Mouse (Mus musculus): Measurements from ENCODE around the gene Skor1.

Gene Skor1

DNA sequence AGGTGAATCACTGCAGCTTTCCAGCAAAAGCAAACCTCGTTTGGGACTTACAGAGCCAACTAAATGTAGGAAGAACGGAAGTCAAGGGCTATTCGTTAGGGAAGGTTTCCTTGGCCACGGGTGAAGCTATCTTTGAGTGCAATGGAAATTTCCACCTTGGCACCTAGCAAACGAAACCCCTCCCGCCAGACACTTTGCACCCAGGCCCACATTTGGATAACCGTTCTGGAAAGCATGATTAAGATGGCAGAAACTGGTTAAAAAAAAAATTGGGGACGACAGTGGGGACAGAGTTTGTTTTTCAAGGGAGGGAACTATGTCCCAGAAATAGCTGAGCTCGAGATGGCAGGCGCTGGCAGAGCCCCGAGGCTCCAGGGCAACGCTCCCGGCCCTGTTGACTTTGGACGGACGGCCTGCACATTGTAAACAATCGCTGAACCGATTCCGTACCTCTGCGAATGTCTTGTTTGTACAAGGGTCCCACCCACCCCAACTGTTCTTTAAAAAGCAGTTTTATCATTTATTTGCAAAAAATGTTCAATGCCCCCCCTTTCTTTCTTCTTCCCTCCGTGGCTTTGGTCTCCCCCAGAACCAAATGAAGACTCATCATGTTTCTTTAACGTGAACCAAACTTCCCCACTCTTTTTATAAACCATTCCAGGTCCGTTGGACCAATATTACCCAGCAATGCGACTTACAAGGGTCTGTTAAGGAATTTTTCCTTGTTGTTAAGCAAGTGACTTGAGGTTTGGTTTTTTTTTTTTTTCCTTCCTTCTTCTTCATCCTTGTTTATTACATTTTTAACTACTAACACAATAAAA, 57.5 kb downstream of the Skor1 start:
- peak; percentile 60 for DNase-seq (ENCODE audit: low spot score)

DNA sequence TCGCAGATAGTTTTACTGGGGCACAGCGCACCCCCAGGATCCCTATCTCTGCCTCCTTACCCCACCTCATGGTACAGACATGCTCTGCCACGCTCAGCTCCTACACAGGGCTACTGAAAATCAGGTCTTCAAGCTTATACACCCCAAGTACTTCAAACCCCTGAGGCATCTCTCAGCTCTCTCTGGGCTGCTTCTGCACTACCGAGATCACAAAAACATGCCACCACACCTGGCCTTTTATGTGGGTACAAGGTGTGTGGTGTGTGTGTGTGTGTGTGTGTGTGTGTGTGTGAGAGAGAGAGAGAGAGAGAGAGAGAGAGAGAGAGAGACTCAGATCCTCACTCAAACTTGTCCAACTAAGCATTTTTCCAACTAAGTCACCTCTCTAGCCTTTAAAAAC, 59.6 kb downstream of the Skor1 start:
- DNase-seq (ENCODE audit: low spot score), result no peak
